Mouse (Mus musculus) inflammation-experienced regulatory T-cells, adult 6 months (primary cell): ENCODE data around the gene Gm5089. TPM values are rescaled to one million over a fixed set of nuclear protein-coding genes. Genes with fewer than 3 reads are reported as not detected.

ENCODE experiments used
- ATAC-seq: one replicate; pipeline ENCODE4 v1.8.0; 2017
- polyA plus RNA-seq, 3 experiments: library from polyadenylated mRNA; unstranded; fragments of 100-300 nt; shearing (Covaris generic); gene quantifications; one replicate each; pipeline ENCODE4 v1.2.1; 2017

Gene Gm5089
- polyA plus RNA-seq, 3 experiments from 2014 or later = not detected

DNA sequence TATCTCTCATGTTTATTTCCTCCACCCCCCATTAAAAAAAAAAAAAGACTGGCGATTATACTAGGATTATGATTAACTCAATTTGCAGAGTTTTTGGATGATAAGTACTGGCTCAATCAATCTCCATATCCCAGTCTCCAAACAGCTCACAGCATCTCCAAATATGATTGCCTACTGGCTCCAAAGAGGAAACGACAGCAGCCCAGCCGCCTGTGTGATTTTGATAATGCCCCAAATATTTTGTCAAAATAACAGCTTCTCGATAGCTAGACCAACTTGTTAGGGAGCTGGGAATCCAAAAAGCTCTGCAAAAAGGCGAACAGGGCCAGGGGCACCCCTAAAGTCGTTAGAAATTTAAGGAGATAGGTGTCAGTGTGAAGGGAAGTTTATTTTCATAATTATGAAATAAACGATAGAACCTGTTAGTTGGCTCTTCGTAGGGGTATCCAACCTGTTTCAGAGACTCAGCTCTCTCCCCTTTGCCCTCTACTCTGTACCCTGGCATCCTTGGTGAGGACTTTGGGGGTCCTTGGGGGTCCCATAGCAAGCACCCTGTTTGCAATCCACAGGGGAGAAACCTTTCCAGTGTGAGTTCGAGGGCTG, 27.2 kb upstream of the Gm5089 start:
- no peak for ATAC-seq

DNA sequence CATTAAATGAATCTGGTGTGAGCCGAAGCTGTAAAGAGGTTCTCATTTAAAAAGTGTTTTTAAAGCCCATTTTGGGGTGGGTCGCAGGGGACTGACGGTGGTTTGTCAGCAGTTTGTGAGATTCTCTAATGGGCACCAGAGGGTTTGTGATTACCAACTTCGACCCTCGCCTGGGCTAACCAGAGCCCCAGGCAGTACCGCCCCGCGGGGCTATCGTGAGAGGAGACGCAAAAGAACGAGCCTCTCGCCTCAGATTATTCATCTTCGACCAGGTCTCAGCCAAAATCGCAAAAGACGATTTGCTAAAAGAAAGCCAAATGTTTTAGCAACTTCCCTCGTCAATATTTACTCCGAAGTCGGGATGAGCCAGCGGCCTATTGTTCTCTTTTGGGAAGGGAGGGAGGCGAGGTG, 26.4 kb upstream of the Gm5089 start:
- ATAC-seq = no peak

DNA sequence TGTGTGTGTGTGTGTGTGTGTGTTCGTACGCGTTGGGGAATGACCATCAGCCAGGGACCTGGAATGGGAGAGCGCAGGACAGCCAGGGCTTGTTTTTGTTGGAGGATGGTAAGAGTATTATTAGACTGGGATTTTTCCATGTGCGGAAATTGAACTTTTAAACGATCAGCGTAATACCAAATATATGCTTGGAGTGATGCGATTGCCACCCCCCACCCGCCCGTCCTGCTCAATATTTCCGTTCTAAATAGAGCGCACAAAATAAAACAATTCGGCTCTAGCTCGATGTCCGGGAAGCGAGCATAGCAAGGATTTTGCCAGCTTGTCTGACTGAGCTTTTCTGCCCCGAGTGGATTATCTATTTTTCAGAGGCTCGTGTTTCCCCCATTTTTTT, 25.9 kb upstream of the Gm5089 start:
- ATAC-seq = no peak

- no peak for ATAC-seq
These were observed 25.3 kb upstream of the Gm5089 start for GRCm38 (mm10) chr14:122476041-122476821.

DNA sequence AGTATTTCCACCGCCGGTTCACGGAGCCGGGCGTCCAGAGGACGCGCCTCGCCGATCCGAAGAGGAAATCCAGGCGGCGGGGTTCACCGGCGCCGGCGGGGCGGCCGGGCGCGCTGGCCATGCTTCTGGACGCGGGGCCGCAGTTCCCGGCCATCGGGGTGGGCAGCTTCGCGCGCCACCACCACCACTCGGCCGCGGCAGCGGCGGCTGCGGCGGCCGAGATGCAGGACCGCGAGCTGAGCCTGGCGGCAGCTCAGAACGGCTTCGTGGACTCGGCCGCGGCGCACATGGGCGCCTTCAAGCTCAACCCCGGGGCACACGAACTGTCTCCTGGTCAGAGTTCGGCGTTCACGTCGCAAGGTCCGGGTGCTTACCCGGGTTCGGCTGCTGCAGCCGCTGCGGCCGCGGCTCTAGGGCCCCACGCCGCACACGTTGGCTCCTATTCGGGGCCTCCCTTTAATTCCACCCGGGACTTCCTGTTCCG, 24.7 kb upstream of the Gm5089 start:
- ATAC-seq = no peak

- ATAC-seq = peak; percentile 30
These were observed 24.1 kb upstream of the Gm5089 start, which contains the start of gene Zic2 for GRCm38 (mm10) chr14:122474891-122475556. TSS of gene Zic2 (plus strand) at chr14:122475435.

DNA sequence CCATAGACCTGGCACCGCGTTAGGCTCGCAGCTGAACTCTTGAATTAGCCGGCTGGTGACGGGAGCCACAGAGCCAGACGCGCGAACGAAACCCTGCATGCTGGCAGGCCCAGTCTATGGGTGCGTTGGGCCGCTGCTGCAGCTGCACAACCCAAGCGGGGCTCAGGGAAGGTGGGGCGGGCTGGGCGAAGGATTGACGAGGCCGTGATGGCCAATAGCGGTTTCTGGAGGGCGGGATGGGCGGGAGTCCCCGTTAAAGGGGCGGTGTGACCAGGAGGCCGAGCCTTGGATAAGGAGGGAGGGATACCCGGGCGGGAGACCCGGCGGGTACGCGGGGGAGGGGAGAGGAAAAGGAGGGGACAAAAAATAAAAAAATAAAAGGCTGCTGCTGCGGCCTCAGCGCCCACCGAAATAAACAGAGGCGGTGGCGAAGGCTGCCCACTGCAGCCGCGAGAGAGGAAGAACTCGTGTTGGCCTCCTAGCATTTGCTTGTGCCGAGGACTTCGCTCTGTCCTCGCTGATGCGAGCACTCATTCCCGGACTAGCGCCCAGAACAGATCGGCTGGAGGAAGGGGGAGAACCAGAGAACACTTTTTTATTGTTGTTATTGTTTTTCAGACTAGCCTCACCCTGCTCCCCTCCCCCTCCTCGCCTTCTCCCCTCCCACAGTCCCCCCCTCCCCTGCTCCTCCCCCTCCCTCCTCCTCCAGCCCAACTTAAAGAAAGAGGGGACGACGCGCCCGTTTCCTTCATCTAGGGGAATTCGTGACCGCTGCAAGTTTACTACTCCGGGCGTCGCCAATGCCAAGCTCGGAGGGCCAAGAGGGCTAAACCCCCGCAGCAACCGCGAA, 23.4 kb upstream of the Gm5089 start:
- no peak for ATAC-seq

- ATAC-seq = no peak
These were observed 22.4 kb upstream of the Gm5089 start for GRCm38 (mm10) chr14:122473211-122473751.

DNA sequence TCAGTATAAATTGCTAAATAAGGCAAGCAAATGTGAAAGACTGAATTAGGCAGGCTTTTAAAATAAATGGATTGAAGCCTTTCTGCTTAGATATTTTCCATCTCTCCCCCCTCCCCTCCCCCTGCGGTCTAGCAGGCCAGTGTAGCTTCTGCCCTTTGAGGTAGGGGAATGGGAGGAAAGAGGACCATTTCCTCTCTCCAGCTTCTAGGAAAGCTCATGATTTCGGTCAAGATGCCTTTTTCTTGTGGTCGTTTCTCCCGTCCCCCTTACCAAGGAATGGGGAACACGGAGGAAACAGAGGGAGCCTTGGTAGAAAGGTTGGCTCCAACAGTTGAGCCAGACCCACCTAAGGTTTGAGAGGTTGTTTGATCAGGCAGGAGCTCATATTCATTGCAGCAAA, 21.7 kb upstream of the Gm5089 start:
- no peak for ATAC-seq

GRCm38 (mm10) chr14:122472161-122472560, 21.2 kb upstream of the Gm5089 start:
- no peak for ATAC-seq

GRCm38 (mm10) chr14:122471449-122472085, 20.7 kb upstream of the Gm5089 start:
- ATAC-seq = no peak

- ATAC-seq = no peak
These were observed 18.2 kb upstream of the Gm5089 start for GRCm38 (mm10) chr14:122468971-122469755.

- ATAC-seq = no peak
These were observed 17.3 kb upstream of the Gm5089 start for GRCm38 (mm10) chr14:122467926-122468841.

DNA sequence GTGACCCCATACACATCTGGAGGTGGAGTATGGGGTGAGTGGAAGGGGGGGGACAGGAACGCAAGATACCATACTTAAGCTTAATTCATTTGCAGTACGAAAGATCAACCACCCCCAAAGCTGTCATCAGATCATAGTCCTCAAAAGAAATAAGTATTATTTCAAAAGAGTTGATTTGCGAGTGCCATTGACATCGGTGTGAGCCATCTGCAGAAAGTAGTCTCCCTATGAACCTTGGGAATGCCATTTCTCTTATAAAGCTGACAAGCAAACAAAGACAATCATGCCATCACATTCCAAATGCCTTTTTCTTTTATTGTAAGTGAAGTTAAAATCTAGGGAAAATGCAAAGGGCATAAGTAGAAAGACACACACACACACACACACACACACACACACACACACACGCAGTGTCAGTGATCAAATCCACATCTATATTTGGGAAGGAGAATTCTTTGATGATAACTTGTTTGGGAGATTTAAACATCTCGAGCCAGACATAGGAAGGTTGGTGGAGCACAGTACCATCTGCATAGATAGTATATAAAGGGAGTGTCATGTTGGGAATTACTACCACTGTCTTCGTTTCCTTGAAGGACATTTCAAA, 15.9 kb upstream of the Gm5089 start:
- no peak for ATAC-seq

- no peak for ATAC-seq
These were observed 15.1 kb upstream of the Gm5089 start for GRCm38 (mm10) chr14:122465931-122466490.

DNA sequence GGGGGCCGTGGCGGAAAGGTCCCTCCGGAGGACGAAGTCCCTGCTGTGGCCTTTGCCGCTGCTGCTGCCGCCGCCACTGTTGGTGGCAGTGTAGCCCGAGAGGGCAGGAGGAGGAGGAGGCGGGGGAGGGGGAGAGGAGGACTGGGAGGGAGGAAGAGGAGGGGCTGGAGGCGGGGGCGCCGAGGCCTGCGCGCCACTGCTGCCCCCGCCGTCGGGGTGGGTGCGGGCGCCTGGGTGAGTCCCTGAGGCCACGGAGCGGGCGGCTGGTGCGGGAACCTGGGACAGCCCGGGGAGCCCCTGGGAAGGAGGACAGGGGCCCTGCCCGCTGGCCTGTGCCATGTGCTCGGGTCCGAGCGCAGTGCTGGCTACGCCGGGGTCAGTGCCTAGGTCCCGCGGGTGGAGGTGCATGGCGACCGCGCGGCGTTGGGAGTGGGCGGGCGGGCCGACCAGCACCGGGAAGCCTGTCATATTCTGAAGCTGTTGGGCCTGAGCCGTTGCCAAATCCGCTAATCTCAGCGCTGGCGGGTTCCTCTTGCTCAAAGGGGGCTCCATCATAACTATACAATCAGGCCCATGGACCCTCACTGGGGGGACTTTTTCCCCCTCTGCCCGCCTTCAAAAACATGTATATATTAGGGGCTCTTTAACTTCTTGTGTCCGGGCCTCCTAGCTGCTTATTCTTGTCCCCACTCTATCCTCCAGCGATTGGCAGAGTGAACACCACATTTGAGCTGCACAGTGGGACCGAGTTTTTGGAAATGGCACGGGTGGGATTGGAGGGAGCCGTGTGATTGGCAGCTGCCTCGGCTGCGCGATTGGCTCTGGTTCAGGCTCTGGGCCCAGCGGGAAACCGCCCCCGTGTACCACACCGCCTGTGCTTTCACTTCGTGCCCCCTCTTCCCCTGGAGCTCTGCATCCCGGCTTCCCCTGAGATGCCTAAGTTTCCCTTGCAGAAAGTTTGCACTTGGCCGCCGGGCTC, 14.1 kb upstream of the Gm5089 start, which contains the start of gene Zic5:
TSS of gene Zic5 (minus strand) at position 915 of the 979 bp plus-strand sequence.
- no peak for ATAC-seq

GRCm38 (mm10) chr14:122464351-122464762, 13.4 kb upstream of the Gm5089 start:
- no peak for ATAC-seq
